Mouse (Mus musculus): ENCODE measurements around the gene Pank1. TPM values are rescaled to one million over a fixed set of nuclear protein-coding genes. Genes with fewer than 3 reads are reported as not detected.

The Pank1 gene
- polyA plus RNA-seq, 1 experiment from 2014 or later: 10.4 TPM

DNA sequence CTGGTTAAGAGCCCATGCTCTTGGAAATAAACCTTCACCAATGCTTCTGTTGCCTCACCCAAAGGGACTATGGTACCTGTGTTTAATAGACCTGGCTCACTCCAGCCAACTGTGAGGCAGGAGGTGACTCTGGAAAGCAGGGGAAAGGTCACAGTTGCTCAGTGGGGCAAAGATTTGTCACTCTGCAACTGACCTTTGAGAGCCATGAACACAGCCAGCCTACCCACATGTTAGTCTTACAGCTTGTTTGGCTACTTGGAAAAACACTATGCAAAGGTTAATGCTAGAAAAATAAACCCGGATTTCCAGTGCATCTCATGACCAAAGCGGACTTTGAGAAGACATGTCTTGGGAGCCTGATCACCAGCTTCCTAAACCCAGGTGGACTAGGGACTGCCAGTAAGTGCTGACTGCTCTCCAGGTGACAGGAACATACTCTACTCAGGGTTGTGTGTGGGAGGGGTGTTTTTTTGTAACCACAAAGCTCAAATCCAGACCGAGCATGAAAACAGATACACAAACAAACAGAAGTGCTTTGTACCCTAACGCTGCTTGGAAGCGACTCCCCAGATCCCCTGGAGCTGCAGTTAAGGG, 59.6 kb downstream of the Pank1 start:
- no peaks in the 10 kb centered on the region for H3K9me3 ChIP-seq (ENCODE audit: control insufficient read depth, low read length)
- no peak overlapping the region for H3K4me2 ChIP-seq
- ATAC-seq (ENCODE audit: low FRiP score) (no peak), DNase-seq (ENCODE audit: low spot score, missing footprints) (peak; percentile 31)
- no peak overlapping the region for H3K27ac ChIP-seq (ENCODE audit: low read depth, low read length)
- WGBS: 87% methylated on average over 5 of the region's 5 CpGs
- H3K36me3 ChIP-seq (ENCODE audit: control insufficient read depth, insufficient read depth, low read length): no peaks in the 10 kb centered on the region; the same call in 1 of the 2 replicates
- no peaks in the 10 kb centered on the region for H3K27me3 ChIP-seq (ENCODE audit: control insufficient read depth, insufficient read depth, low read length)
- H3K9ac ChIP-seq (ENCODE audit: low read length): no peak overlapping the region
- H3K4me1 ChIP-seq (ENCODE audit: control insufficient read depth, insufficient read depth, low read length): no peaks in the 10 kb centered on the region
- no peak overlapping the region for H3K4me3 ChIP-seq (ENCODE audit: low read depth, low read length)

DNA sequence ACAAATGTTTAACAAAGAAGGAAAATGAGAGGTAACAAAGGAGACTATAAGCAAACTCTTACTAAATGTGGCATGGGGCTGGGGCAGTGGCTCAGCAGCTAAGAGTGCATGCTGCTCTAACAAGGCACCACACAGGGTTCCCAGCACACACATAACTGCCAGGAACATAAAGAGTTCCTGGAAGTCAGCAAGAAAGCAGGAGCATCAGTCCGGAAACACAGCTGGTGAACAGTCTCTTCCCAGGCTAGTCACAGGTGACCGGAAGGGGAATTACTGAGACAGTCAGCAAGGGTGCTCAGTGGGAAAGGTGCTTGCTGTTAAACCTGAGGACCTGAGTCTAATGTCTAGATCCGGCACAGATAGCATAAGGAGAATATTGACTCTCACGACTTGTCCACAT, 63.9 kb downstream of the Pank1 start:
- Histone ChIP-seq H3K4me1 (ENCODE audit: control insufficient read depth, insufficient read depth, low read length) (no peaks in the 10 kb centered on the region), H3K4me3 (ENCODE audit: low read depth, low read length) (no peak overlapping the region), H3K36me3 (ENCODE audit: control insufficient read depth, insufficient read depth, low read length) (no peaks in the 10 kb centered on the region; the same call in 1 of the 2 replicates), H3K9me3 (ENCODE audit: control insufficient read depth, low read length) (no peaks in the 10 kb centered on the region), H3K27me3 (ENCODE audit: control insufficient read depth, insufficient read depth, low read length) (no peaks in the 10 kb centered on the region), H3K27ac (ENCODE audit: low read depth, low read length) (no peak overlapping the region), H3K4me2 (no peak overlapping the region), H3K9ac (ENCODE audit: low read length) (no peak overlapping the region)
- WGBS: 88% methylated on average over 4 of the region's 4 CpGs
- ATAC-seq (ENCODE audit: low FRiP score) (no peak), DNase-seq (ENCODE audit: low spot score, missing footprints) (peak; percentile 66)

DNA sequence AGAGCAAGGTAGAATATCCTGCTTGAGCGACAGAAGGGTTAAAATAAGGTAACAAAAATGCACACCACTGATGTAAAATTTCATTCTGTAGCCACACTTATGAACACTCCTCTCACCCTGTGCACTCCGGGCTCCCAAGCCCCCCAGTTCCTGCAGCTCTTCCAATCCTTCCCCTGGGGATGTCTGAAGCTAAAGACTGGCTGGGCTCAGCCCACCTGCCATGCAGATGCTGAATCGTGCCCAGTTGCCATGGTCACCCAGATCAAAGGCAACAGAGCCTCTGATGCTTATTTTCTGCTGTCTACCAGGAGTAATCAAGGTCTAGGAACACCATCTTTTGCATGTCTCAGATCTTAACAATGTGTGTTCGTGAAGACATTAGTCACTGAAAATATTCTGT, 64.6 kb downstream of the Pank1 start:
- peak; percentile 70 for DNase-seq (ENCODE audit: low spot score, missing footprints)
- peak; percentile 66; the same call in 1 of the 2 replicates for ATAC-seq (ENCODE audit: low FRiP score)
- H3K9me3 ChIP-seq (ENCODE audit: control insufficient read depth, low read length): no peaks in the 10 kb centered on the region
- no peak overlapping the region for H3K9ac ChIP-seq (ENCODE audit: low read length)
- no peaks in the 10 kb centered on the region for H3K27me3 ChIP-seq (ENCODE audit: control insufficient read depth, insufficient read depth, low read length)
- H3K36me3 ChIP-seq (ENCODE audit: control insufficient read depth, insufficient read depth, low read length): no peaks in the 10 kb centered on the region; the same call in 1 of the 2 replicates
- no peak overlapping the region for H3K4me3 ChIP-seq (ENCODE audit: low read depth, low read length)
- WGBS: 48% methylated on average over 4 of the region's 4 CpGs
- H3K4me1 ChIP-seq (ENCODE audit: control insufficient read depth, insufficient read depth, low read length): no peaks in the 10 kb centered on the region
- no peak overlapping the region for H3K27ac ChIP-seq (ENCODE audit: low read depth, low read length)
- H3K4me2 ChIP-seq: no peak overlapping the region

DNA sequence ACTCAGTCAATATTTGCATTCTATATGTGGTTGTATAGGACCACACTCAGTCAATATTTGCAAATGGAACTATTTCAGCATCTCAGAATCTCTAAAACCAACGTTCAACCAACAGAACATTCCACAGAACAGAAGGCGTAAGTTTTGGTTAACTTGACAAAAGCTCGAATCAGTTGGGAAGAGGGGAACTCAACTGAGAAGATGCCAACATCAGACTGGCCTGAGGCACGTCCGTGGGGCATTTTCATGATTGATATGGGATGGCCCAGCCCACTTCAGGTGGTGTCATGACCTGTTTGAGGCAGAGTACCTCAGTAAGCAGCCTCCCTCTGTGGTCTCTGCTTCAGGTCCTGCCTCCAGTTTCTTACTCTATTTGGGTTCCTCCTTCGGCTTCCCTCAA, 65.3 kb downstream of the Pank1 start:
- 90% methylated on average over 6 of the region's 6 CpGs for WGBS

DNA sequence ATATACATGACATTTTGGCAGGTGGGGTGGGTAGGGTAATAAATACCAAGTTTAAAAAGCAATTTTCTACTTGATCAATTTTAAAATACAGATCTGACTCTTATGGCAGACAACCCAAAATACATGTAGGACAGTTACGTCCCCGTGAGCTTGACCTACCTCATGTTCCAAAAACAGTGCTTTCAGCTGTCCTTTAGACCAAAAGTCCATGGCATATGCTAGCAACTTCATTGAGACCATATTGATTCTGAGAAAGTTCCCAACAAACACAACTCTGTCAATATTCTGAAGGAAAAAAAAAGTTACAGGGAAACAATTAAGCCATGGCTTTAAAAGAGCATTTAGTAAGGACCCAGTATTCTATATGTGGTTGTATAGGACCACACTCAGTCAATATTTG, 65.7 kb downstream of the Pank1 start:
- no peak overlapping the region for H3K27ac ChIP-seq (ENCODE audit: low read depth, low read length)
- no peaks in the 10 kb centered on the region for H3K4me1 ChIP-seq (ENCODE audit: control insufficient read depth, insufficient read depth, low read length)
- H3K36me3 ChIP-seq (ENCODE audit: control insufficient read depth, insufficient read depth, low read length): no peaks in the 10 kb centered on the region
- H3K9ac ChIP-seq (ENCODE audit: low read length): no peak overlapping the region
- WGBS: 96% methylated on average over 2 of the region's 2 CpGs
- no peak overlapping the region for H3K4me2 ChIP-seq
- no peak for ATAC-seq (ENCODE audit: low FRiP score)
- DNase-seq (ENCODE audit: low spot score, missing footprints): peak; percentile 56
- H3K27me3 ChIP-seq (ENCODE audit: control insufficient read depth, insufficient read depth, low read length): no peaks in the 10 kb centered on the region
- H3K4me3 ChIP-seq (ENCODE audit: low read depth, low read length): no peak overlapping the region
- H3K9me3 ChIP-seq (ENCODE audit: control insufficient read depth, low read length): no peaks in the 10 kb centered on the region

More for the DNA sequence above, 65.3 kb downstream of the Pank1 start:
- Histone ChIP-seq H3K9me3 (ENCODE audit: control insufficient read depth, low read length) (no peaks in the 10 kb centered on the region), H3K4me2 (no peak overlapping the region), H3K27ac (ENCODE audit: low read depth, low read length) (no peak overlapping the region), H3K27me3 (ENCODE audit: control insufficient read depth, insufficient read depth, low read length) (no peaks in the 10 kb centered on the region), H3K36me3 (ENCODE audit: control insufficient read depth, insufficient read depth, low read length) (no peaks in the 10 kb centered on the region), H3K4me3 (ENCODE audit: low read depth, low read length) (no peak overlapping the region), H3K4me1 (ENCODE audit: control insufficient read depth, insufficient read depth, low read length) (no peaks in the 10 kb centered on the region), H3K9ac (ENCODE audit: low read length) (no peak overlapping the region)
- ATAC-seq (ENCODE audit: low FRiP score) (no peak), DNase-seq (ENCODE audit: low spot score, missing footprints) (peak; percentile 67)

DNA sequence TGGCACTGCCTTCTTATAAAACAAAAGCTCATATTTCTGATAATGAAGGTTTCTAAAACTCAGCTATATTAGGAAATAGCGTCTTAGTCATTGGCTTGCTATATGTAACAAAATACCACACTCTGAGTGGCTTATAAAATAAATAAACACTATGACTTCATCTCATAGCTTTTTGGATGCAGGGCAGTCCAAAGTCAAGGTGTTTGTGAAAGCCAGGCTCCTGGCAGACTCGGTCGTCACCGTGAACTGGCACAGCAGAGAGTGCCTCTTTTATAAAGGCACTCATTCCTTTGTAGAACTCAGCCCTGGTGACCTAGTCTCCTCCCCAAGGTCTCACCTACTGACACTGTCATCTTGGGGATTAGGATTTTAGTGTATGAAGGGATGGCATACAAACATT, 66.5 kb downstream of the Pank1 start:
- no peaks in the 10 kb centered on the region for H3K27me3 ChIP-seq (ENCODE audit: control insufficient read depth, insufficient read depth, low read length)
- no peaks in the 10 kb centered on the region for H3K9me3 ChIP-seq (ENCODE audit: control insufficient read depth, low read length)
- no peak overlapping the region for H3K9ac ChIP-seq (ENCODE audit: low read length)
- H3K4me2 ChIP-seq: no peak overlapping the region
- H3K4me1 ChIP-seq (ENCODE audit: control insufficient read depth, insufficient read depth, low read length): no peaks in the 10 kb centered on the region
- ATAC-seq (ENCODE audit: low FRiP score): no peak
- H3K27ac ChIP-seq (ENCODE audit: low read depth, low read length): no peak overlapping the region
- no peak for DNase-seq (ENCODE audit: low spot score, missing footprints)
- no peak overlapping the region for H3K4me3 ChIP-seq (ENCODE audit: low read depth, low read length)
- WGBS: 81% methylated on average over 4 of the region's 4 CpGs
- H3K36me3 ChIP-seq (ENCODE audit: control insufficient read depth, insufficient read depth, low read length): no peaks in the 10 kb centered on the region

DNA sequence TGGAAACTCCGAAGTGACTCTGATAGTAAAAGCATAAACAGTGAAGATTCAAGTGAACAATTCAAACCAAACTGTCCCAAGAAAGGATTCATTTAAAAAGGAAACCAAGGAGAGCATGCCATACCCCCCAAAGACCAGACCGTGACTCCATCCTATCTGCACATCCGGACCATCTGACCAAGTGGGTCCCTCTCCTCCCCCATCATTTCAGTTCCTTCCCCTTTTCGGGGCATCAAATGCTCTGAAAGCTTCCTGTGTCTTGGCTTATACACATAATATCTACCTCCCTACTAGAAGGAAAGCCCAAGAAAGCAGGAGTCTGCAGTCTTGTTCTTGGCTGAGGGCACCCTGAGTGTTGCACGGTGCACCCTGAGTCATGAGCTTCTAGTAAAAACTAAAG, 72.1 kb downstream of the Pank1 start:
- Histone ChIP-seq H3K36me3 (ENCODE audit: control insufficient read depth, insufficient read depth, low read length) (no peaks in the 10 kb centered on the region), H3K27ac (ENCODE audit: low read depth, low read length) (no peak overlapping the region), H3K27me3 (ENCODE audit: control insufficient read depth, insufficient read depth, low read length) (no peaks in the 10 kb centered on the region), H3K4me2 (no peak overlapping the region), H3K4me1 (ENCODE audit: control insufficient read depth, insufficient read depth, low read length) (no peaks in the 10 kb centered on the region), H3K4me3 (ENCODE audit: low read depth, low read length) (no peak overlapping the region), H3K9me3 (ENCODE audit: control insufficient read depth, low read length) (no peaks in the 10 kb centered on the region), H3K9ac (ENCODE audit: low read length) (no peak overlapping the region)
- DNase-seq (ENCODE audit: low spot score, missing footprints) (no peak), ATAC-seq (ENCODE audit: low FRiP score) (no peak)
- 91% methylated on average over 5 of the region's 5 CpGs for WGBS

DNA sequence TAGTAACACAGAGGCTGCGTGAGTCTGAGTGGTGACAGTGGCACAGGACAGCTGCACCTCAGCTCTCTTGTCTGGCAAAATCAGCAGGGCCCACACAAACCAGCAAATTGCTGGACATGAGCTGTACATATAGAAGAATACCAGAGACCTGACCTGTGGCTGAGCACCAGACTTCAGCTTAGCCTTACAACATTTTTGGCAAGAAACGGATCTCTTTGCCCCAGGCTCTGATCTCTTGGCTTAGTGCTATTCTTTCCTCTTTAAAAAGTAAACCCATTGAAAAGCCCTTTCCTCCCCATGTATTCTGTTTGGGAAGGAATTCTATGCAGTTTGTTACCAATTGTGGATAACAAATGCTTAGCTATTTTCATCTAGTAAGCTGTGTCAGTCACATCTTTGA, 74.2 kb downstream of the Pank1 start:
- Histone ChIP-seq H3K27ac (ENCODE audit: low read depth, low read length) (no peak overlapping the region), H3K9me3 (ENCODE audit: control insufficient read depth, low read length) (no peaks in the 10 kb centered on the region), H3K4me2 (no peak overlapping the region), H3K36me3 (ENCODE audit: control insufficient read depth, insufficient read depth, low read length) (no peaks in the 10 kb centered on the region), H3K9ac (ENCODE audit: low read length) (no peak overlapping the region), H3K27me3 (ENCODE audit: control insufficient read depth, insufficient read depth, low read length) (no peaks in the 10 kb centered on the region), H3K4me3 (ENCODE audit: low read depth, low read length) (no peak overlapping the region), H3K4me1 (ENCODE audit: control insufficient read depth, insufficient read depth, low read length) (no peaks in the 10 kb centered on the region)
- DNase-seq (ENCODE audit: low spot score, missing footprints) (peak; percentile 82), ATAC-seq (ENCODE audit: low FRiP score) (no peak)
- 77% methylated on average over 2 of the region's 2 CpGs for WGBS

DNA sequence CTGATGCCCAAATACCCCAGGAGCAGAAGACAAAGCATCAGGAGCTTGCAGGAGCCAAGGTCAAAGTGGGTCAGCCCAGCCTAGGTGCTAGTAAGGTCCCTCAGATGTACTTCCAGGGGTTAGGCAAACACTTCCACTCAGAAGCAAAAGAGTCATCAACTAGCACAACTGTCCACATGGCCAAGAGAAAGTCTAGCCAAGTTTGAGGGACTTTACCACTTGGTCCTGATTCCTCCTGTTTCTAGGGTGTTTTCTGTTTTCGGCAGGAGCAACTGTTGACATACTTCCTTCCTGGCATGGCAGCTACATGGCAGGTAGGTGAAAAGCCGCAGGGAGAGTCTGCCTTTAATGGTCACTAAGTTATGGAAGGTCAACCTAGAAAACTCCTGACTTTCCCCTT, 74.7 kb downstream of the Pank1 start:
- no peak overlapping the region for H3K4me2 ChIP-seq
- H3K27ac ChIP-seq (ENCODE audit: low read depth, low read length): no peak overlapping the region
- 90% methylated on average over 2 of the region's 2 CpGs for WGBS
- H3K4me1 ChIP-seq (ENCODE audit: control insufficient read depth, insufficient read depth, low read length): no peaks in the 10 kb centered on the region
- DNase-seq (ENCODE audit: low spot score, missing footprints) (no peak), ATAC-seq (ENCODE audit: low FRiP score) (no peak)
- no peaks in the 10 kb centered on the region for H3K36me3 ChIP-seq (ENCODE audit: control insufficient read depth, insufficient read depth, low read length)
- H3K9ac ChIP-seq (ENCODE audit: low read length): no peak overlapping the region
- H3K4me3 ChIP-seq (ENCODE audit: low read depth, low read length): no peak overlapping the region
- no peaks in the 10 kb centered on the region for H3K9me3 ChIP-seq (ENCODE audit: control insufficient read depth, low read length)
- H3K27me3 ChIP-seq (ENCODE audit: control insufficient read depth, insufficient read depth, low read length): no peaks in the 10 kb centered on the region

All from midbrain, embryonic 11.5 days (tissue).